Mouse (Mus musculus) brain, embryonic 14.5 days (tissue): ENCODE measurements at regions not wholly inside any gene's neighbourhood (a gene's known extent, or its start where the extent isn't known, plus 50 kb on each side); places are given as distances from the start of the nearest gene placed in this dataset.

ENCODE experiments used
- CTCF ChIP-seq: fragments of 200-500 bp; IDR thresholded peaks from 2 replicates; pipeline ENCODE4 v1.5.1; 2012; ENCODE audit warnings: inconsistent platforms, mild to moderate bottlenecking, moderate library complexity, borderline replicate concordance; ENCODE audit not compliant: insufficient read depth, insufficient read length; ENCODE audit errors: extremely low read depth
- POLR2A ChIP-seq: fragments of 200-500 bp; IDR thresholded peaks from 2 replicates; pipeline ENCODE4 v1.6.1; 2012; ENCODE audit warnings: mild to moderate bottlenecking, inconsistent platforms, borderline replicate concordance; ENCODE audit not compliant: poor library complexity, insufficient read depth, insufficient read length, severe bottlenecking; ENCODE audit errors: extremely low read depth

DNA sequence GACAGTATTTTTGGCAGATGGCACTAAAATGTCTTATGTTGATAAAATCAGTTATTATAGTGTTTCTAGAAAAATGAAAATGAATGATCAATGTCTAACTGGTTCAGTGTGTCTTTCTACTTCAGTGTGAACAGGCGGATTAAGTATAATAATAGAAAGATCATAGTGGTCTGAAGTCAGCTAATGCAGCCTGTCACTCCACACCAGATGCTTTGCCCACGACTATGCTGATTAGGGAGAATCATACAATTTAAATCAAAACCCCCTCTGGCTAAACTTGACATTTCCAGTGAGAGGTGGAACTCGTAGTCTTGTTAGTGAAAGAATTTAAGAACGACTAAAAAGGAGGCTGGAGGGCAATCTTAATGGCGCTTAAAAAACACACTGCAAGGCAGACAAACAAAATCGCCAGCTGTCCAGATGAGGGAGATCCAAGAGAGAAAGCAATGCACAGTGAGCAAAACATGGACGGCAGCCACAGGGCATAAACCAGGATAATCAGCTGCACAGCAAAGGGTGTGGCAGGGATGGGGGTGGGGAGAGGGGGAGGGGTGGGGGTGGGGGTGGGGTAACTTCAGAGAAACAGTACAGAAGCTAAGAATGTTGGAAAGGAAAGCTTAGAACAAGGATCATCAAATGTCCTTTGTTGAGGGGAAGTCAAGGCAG lies 91.5 kb downstream of the Akr1d1 start:
- TF ChIP-seq POLR2A, result no peak
- TF ChIP-seq CTCF, result no peak
